Mouse (Mus musculus): ENCODE results near the gene Bms1. TPM values are rescaled to one million over a fixed set of nuclear protein-coding genes. Genes with fewer than 3 reads are reported as not detected.

Gene Bms1
- polyA plus RNA-seq, 1 experiment from 2014 or later = 48.7 TPM

DNA sequence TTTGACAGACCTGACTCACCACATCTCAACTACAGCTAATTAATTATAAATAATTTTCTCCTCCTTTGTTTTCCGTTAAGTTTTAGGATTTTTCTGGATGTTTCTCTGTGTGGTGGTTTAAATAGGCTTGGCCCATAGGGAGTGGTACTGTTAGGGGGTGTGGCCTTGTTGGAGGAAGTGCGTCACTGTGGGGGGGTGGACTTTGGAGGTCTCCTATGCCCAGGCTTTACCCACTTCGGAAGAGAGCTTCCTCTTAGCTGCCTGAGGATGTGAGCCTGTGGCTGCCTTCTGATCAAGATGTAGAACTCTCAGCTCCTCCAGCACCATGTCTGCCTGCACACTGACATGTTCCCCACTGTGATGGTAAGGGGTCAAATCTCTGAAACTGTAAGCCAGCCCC, 71.1 kb downstream of the Bms1 start:
- no peaks in the 10 kb centered on the region for H3K9me3 ChIP-seq (replicated peaks)
- no peak for DNase-seq (ENCODE audit: low spot score)
- 86% methylated on average over 3 of the region's 3 CpGs for WGBS
- H3K4me3 ChIP-seq = no peak overlapping the region
- H3K4me1 ChIP-seq = no peaks in the 10 kb centered on the region
- no peak overlapping the region for H3K27ac ChIP-seq (replicated peaks)
- H3K36me3 ChIP-seq = no peaks in the 10 kb centered on the region
- no peaks in the 10 kb centered on the region for H3K27me3 ChIP-seq (ENCODE audit: low read depth, poor library complexity, severe bottlenecking)

DNA sequence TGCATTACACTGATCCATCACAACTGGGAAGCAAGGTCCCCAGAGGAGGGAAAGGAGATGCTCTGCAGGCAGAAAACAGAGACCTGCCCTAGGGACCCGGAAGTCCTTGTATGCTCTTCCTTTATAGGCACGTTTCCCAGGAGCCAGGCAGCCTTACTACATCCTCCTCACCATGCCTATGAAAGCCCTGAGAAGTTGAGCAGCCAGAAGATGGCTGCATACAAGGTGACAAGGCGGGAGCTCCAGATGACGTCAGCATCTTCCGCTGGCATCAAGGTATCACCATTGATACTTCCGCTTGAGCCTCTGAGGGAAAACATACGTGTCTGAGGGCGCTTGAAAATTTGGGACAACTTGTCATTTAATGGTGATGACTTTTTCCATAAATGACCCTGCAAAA, 72.0 kb downstream of the Bms1 start:
- WGBS = 88% methylated on average over 8 of the region's 8 CpGs
- Histone ChIP-seq H3K4me1 (no peaks in the 10 kb centered on the region), H3K4me3 (no peak overlapping the region), H3K9me3 (replicated peaks) (no peaks in the 10 kb centered on the region), H3K36me3 (no peaks in the 10 kb centered on the region), H3K27me3 (ENCODE audit: low read depth, poor library complexity, severe bottlenecking) (no peaks in the 10 kb centered on the region), H3K27ac (replicated peaks) (no peak overlapping the region)
- no peak for DNase-seq (ENCODE audit: low spot score)

DNA sequence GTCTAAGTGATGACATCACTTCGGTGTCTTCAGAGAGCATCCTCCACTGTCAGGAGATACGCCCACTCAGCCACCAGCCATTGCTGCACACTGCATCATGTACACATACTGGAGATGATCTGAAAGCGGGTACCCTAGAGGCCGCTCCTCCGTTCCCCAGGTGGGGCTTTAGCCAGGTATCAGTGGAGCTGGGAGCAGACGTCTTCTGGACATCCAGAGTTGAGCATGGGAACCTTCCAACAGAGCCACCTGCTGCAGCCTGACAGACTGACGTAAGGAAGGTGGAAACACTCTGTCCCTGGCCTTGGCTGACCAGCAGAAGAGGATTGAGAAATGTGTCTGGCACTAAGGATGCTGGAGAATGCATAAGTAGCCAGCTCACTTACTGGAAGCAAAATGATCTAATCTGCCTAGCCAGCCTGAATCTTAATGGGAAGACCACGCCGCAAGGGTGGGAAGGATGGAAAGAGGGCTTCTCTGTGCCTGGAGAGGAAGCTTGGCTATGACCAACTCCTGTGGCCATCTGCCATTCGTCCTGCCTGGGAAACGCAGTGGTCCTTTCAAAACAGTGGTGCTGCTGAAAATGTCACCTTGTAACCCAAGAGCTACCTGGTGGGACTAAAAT, 77.3 kb downstream of the Bms1 start:
- H3K27me3 ChIP-seq (ENCODE audit: low read depth, poor library complexity, severe bottlenecking) = no peaks in the 10 kb centered on the region
- no peak overlapping the region for H3K27ac ChIP-seq (replicated peaks)
- no peak overlapping the region for H3K4me3 ChIP-seq
- no peaks in the 10 kb centered on the region for H3K9me3 ChIP-seq (replicated peaks)
- no peak for DNase-seq (ENCODE audit: low spot score)
- H3K4me1 ChIP-seq = no peaks in the 10 kb centered on the region
- no peaks in the 10 kb centered on the region for H3K36me3 ChIP-seq
- WGBS = 90% methylated on average over 11 of the region's 11 CpGs

DNA sequence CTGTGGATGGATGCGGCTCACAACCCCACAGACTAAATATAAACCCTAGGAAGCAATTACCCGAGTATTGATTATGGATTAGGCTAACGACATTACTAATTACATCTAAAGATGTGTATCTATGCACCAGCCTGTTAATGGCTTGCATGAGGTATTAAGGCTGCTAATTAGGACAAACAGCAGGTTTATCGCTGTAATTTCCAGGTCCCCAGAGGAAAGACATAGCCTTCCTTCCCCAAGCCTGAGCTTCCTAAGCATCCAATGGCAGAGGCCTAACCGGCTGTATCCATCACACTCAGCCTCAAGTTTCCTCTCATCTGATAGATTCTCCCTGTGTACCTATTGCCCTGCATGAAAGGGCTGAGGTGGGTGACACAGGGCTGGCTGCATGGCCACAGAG, 81.6 kb downstream of the Bms1 start:
- Histone ChIP-seq H3K4me3 (no peak overlapping the region), H3K9me3 (replicated peaks) (no peaks in the 10 kb centered on the region), H3K27ac (replicated peaks) (no peak overlapping the region), H3K4me1 (no peaks in the 10 kb centered on the region), H3K27me3 (ENCODE audit: low read depth, poor library complexity, severe bottlenecking) (0 out of 2 replicates have a peak, but pooled peaks cover 3% of the 10 kb centered on the region), H3K36me3 (no peaks in the 10 kb centered on the region)
- 91% methylated on average over 5 of the region's 5 CpGs for WGBS
- no peak for DNase-seq (ENCODE audit: low spot score)

DNA sequence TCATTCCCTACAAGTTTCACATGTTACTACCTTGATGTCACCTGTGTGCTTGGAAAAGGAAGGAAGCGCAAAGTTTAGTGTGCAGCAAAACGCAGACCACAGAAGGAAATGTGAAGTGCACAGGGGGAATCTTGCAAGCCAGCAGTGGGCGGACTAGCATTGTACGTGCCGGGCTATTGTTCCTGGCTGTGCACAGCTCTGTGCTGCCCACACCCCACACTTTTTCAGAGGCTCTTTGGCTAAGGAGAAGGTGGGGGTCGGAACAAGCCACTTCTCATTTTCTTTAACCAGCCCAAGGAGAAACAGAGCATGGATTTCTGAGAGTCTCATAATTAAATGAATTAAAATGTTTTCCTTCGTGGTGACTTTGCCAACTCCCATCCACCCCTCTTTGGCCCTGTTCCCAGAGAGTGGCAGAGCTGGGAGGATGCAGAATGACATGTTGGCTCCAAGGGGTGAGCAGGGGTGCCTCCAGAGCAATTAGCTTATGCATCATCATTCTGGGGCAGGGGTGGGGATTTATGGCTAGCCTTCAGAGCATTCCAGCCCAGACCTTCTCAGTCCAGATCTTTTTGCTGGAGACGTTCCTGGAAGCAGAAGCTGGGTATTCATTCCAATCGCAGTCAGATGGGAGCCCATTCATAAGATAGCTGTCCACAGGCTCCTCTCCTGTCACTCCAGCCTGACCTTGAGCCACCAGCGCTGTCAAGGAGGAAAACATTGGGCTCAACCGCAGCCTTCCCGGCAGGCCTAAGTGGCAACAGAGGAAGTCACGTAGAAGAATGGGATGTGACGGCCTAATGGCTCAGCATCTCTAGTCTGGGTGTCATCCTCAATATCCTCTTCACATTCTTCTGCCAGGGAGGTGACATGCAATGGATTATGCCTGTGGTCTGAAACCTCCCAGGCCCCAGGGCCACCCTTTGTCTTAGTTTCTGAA, 82.5 kb downstream of the Bms1 start:
- Histone ChIP-seq H3K27ac (replicated peaks) (no peak overlapping the region), H3K4me1 (no peaks in the 10 kb centered on the region), H3K36me3 (no peaks in the 10 kb centered on the region), H3K4me3 (no peak overlapping the region), H3K9me3 (replicated peaks) (no peaks in the 10 kb centered on the region), H3K27me3 (ENCODE audit: low read depth, poor library complexity, severe bottlenecking) (0 out of 2 replicates have a peak, but pooled peaks cover 3% of the 10 kb centered on the region)
- DNase-seq (ENCODE audit: low spot score) = no peak
- WGBS = 80% methylated on average over 14 of the region's 14 CpGs

DNA sequence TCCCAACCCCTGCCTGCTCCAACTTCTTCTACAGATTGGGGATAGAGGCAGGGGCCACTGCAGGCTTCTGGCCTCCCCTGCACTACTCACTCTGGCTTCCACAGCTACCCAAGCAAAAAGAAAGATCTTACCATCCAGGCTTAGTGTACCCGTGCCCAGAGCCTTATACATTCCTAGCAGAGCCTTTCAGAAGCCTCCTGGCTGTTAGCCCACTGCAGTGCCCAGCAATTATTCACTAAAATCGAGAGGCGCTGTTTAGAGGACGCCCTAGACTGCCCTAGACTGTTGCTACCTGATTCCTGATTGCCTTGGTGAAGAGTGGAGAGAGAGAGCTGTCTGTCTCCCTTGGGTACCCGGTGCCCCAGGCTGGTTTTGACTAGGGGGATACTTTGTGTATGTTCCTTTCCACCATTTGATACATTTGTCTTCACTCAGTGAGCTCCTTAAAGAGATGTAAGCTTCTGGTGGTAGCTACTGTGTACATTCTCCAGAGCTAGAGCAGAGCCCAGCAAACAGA, 83.3 kb downstream of the Bms1 start:
- 0 out of 2 replicates have a peak, but pooled peaks cover 3% of the 10 kb centered on the region for H3K27me3 ChIP-seq (ENCODE audit: low read depth, poor library complexity, severe bottlenecking)
- H3K27ac ChIP-seq (replicated peaks) = no peak overlapping the region
- DNase-seq (ENCODE audit: low spot score) = no peak
- H3K36me3 ChIP-seq = no peaks in the 10 kb centered on the region
- H3K9me3 ChIP-seq (replicated peaks) = no peaks in the 10 kb centered on the region
- H3K4me3 ChIP-seq = no peak overlapping the region
- no peaks in the 10 kb centered on the region for H3K4me1 ChIP-seq
- 77% methylated on average over 5 of the region's 5 CpGs for WGBS

DNA sequence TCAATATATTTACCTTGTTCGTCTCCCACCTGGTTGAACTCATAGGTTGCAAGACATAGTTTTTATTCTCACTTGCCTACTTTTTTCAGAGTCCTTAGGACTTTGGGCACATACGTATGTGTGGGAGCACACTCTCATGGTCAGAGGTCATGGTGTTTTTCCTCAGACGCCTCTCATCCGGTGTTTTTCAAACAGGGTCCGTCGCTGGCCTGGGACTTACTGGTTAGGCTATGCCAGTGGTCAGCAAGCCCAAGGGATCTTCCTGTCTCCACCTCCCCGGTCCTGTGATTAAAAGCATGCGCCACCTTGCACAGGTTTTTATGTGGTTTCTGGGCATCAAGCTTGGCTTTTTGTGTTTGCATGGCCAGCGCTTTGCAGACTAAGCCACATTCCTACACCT, 85.4 kb downstream of the Bms1 start:
- no peak overlapping the region for H3K4me3 ChIP-seq
- 0 out of 2 replicates have a peak, but pooled peaks cover 3% of the 10 kb centered on the region for H3K27me3 ChIP-seq (ENCODE audit: low read depth, poor library complexity, severe bottlenecking)
- DNase-seq (ENCODE audit: low spot score) = no peak
- H3K36me3 ChIP-seq = no peaks in the 10 kb centered on the region
- H3K9me3 ChIP-seq (replicated peaks) = no peaks in the 10 kb centered on the region
- no peaks in the 10 kb centered on the region for H3K4me1 ChIP-seq
- H3K27ac ChIP-seq (replicated peaks) = no peak overlapping the region
- 89% methylated on average over 9 of the region's 9 CpGs for WGBS

Small RNA genes lying within 50 kb of the gene (microRNA-seq; reads per million reads assigned to microRNA genes)
- not detected for gene Gm25953

Other genes starting within 250 kb of the Bms1 start
- 1.2 and 2.1 TPM in 2 replicates for gene Ret, start 221.8 kb downstream of the Bms1 start, polyA plus RNA-seq (2016; fragmentation: Nextera tagmentation; extraction: Ambion mirVana)
- gene Zfp248, start 36.1 kb upstream of the Bms1 start, polyA plus RNA-seq (2016; fragmentation: Nextera tagmentation; extraction: Ambion mirVana) = 9.8 and 11.0 TPM in 2 replicates
- gene Zfp9, start 59.8 kb upstream of the Bms1 start, polyA plus RNA-seq (2016; fragmentation: Nextera tagmentation; extraction: Ambion mirVana) = 7.6 and 8.8 TPM in 2 replicates
- 17.5 and 20.6 TPM in 2 replicates for gene Ankrd26, start 142.8 kb upstream of the Bms1 start, polyA plus RNA-seq (2016; fragmentation: Nextera tagmentation; extraction: Ambion mirVana)